Mouse (Mus musculus): ENCODE results near the gene Adssl1. TPM values are rescaled to one million over a fixed set of nuclear protein-coding genes. Genes with fewer than 3 reads are reported as not detected.

Adssl1 gene
- polyA plus RNA-seq, 2 experiments from 2014 or later, result 2.0 to 2.3 TPM

DNA sequence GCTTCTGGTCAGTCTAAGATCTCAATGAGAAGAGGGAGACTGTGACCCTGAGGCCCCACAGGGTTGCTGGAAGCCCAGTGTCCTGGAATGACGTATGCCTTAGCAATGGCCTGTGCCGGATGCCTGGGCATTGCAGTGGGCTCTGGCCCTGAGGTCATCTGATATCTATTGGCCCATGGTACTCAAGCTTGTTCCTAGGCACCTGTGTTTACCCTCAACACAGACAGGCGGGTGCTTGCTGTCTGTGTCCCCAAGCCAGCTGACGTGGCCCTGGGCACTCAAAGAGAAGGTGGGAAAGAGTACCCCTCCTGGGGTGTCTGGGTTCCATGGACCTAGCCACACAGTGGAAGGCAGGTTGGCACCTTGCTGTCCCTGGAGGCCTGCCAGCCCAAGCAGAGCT, 5.9 kb downstream of the Adssl1 start:
- ATAC-seq, result no peak

DNA sequence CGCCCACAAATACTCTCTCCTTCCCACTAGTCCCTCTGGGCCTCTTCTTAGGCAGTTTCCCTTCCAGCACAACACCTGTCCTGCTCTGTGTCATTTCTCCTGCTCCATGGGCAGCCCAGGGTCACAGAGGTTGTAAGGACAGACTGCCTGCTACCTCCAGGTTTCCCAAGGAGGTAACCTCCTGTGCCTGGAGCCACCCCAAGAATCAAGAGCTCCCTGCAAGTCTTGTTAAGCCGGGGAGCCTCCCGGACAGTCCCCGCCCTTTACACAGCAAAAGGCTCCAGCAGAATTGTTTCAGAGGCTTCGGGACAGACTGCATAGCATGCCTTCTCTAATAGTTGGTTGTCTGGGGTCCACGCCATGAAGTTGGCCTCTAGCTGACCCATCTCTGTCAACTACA, 6.6 kb downstream of the Adssl1 start:
- ATAC-seq, result no peak

DNA sequence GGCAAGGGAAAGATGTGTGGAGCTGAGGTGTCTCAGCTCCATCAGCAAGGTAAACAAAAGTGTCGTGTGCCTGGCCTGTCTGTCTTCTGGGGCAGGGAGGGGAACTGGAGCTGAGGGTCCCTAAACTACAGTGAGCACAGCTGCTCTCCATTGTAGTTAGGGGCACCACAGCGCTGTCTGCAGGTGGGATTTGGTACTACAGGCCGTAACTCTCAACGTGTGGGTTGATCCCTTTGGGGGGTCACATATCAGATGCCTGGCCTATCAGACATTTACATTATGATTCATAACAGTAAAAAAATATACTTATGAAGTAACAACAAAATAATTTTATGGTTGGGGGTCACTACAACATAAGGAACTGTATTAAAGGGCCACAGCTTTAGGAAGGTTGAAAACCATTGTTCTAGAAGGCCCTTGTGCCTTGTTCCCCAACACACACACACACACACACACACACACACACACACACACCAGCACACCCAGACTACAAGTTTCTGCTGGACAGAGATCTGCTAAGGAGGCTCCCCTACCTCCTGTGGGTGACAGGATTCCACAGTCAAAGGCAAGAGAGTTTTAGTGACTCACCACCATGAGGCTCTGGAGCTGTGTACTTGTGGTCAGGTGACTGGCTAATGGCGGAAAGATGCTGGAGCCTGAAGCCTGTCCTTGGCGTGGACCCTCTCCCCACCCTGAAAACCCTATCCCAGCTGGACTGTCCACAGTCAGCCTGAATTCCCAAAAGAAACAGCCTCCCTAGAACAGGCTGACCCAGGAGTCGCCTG, 7.4 kb downstream of the Adssl1 start:
- ATAC-seq, result no peak

DNA sequence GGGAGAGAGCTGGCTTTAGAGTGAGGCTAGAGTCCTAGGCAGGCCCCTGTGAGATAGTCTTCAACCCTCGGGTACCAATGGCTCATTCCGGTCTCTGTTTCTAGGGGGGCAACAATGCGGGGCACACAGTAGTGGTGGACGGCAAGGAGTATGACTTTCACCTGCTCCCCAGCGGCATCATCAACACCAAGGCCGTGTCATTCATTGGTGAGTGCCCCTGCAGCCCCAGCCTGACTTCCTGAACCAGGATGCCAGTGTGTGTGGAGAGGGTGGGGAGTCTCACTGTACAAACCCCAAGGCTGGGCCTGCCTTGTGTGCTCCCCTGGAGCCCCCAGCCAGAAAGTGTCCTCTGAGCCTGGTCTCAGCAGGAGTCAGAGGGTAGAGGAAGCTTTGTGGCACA, 8.4 kb downstream of the Adssl1 start:
- ATAC-seq, result no peak

DNA sequence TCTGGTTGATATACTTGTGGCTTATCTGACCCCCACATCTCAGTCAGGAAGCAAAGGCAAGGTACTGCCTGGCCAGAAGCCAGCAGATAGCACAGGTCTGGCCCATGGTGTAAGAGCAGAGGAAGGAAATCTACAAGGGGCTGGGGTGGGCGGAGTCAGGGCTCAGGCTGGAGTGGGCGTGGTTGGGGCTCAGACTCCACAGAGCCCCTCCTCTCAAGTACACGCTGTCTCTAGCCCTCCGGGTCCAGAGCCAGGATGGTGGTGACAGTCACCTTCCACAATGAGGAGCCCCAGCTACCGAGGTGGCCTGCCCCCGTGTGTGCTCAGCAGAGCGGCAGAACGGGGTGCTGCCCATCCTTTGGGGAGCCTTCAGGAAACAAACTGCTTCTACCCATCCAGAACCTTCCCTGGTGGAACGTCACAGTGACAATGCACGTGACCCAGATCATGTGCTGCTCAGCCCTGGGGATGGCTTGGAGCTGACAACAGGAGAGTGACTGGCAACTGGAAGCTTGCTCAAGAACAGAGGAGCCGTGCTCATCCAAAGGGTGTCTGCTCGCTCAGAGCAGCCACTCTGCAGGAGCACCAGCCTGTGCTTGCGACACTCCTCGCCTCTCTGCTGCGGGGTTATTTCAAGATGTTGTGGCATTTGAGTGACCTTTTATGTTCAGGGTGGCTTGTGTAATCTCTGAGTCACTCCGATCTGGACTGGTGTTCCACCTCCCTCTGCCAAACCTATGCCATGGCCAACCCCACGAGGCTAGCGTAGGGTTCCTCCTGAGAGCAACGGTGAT, 9.3 kb downstream of the Adssl1 start:
- peak; percentile 78 for ATAC-seq

DNA sequence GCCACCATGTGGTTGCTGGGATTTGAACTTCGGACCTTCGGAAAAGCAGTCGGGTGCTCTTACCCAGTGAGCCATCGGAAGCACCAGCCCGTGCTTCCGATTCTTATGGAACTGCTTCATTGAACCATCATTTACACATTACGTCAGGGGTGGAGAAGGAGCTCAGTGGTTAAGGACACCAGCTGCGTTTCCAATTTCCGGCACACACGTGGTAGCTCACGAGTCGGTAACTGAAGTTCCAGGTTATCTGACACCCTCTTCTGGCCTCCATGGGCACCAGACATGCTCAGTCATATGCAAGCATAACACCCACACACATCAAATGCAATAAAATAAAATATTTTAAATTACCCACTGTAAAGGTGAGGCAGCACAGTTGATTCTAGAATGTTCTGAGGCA, 10.2 kb downstream of the Adssl1 start:
- no peak for ATAC-seq

DNA sequence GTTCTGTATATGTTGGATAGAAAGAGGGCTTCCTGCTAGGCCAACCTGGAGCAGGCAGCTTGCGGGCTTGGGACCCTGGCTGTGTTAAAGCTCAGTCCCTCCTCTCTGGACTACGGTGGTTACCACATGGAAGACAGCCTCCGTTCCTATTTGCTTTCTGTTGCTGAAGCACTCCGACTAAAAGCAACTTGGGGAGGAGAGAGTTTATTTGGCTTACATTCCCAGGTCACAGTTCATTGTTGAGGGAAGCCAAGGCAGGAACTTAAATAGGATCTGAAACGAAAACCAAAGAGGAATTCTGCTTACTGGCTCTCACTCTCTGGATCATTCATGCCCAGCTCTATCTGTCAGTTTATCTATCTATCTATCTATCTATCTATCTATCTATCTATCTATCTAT, 11.0 kb downstream of the Adssl1 start:
- ATAC-seq, result no peak

DNA sequence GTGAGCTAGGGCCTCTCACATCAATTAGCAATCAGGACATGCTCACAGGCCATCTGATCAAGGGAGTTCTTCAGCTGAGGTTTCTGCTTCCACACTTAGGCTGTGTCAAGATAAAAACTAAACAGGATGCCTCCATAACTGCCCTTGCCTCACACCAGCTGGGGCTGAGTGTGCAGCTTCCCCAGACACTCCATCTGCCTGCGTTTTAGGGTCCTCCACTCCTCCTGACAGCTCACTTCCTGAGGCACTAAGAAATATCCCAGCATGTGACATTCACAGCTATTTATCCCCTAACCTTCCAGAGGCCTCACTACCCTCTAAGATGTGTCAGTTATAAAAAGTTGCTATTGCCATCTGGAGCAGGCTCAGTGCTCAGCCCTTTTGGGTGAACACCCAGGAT, 11.6 kb downstream of the Adssl1 start:
- no peak for ATAC-seq

DNA sequence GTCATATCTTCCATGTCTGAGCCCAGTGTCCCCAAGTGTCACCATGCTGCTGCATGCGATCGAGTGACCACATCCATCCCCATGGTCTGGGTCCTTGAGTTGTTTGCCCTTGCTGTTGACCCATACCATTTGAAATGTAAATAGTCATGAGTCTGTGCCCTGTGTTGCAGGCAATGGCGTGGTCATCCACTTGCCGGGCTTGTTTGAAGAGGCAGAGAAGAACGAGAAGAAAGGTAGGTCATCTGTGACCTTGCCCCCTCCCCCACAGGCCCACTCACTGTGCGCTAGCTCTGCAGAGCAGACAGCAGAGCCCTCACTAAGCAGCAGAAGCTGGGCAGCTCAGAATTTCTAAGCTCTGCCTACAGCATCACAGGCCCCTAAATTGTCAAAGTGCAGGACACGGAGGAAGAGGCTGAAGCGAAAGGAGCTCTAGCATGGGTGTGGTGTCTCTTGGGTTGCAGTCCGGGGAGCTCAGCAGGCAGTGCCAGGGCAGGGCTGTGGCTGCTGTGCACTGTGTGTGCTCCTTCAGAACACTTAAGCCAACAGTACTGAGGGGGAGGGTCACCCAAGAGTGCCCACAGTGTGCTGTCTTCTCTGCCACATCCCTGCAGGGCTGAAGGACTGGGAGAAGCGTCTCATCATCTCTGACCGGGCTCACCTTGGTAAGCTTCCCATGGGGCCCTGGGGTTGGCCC, 12.4 kb downstream of the Adssl1 start:
- ATAC-seq, result no peak

DNA sequence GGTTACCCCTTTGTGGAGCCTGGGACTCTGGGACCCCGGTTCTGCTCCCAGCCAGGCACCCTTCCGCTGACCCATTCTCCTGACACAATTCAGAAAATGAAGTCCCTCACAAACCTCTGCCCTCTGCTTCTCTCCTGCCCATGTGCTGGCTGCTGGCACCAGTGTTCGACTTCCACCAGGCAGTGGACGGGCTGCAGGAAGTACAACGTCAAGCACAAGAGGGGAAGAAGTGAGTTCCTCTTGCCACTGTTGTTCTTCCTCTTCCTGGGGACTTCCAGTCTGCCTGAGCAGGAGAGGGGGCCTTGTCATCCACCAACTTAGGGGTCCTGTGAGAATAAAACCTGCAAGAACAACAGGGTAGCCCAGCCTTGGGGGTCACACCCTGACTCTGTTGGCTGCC, 13.1 kb downstream of the Adssl1 start:
- ATAC-seq, result no peak

DNA sequence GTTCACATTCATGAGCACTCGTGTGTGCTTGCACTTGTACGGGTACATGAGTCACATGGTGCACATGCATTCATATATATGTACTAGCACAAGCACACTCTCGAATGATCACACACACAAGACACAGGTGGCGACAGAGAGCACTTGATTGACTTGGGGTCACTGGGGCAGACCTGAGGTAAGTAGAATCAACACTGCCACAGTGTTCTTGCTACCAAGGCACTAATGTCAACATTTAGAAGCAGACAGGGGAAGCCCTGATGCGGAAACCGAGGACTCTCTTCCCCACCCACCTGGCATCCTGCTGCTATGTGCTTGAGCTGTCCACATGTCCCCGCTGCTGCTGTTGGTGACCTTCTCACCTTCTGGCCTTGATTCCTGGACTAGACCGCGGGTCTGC, 13.8 kb downstream of the Adssl1 start:
- ATAC-seq, result no peak

DNA sequence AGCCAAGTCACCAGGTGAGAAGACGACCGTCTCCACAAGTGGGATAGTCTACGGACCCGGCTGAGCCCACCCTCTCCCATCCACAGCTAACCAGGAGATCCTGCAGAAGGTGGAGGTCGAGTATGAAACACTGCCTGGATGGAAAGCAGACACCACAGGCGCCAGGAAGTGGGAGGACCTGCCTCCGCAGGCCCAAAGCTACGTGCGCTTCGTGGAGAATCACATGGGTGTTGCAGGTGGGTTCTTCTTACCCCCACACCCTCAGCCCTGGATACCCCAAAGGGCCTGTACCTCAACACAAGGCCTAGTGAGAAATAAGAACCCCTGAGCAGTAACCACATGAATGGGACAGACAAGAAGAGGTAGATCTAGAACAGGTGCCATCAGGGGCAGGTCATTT, 19.7 kb downstream of the Adssl1 start:
- no peak for ATAC-seq

DNA sequence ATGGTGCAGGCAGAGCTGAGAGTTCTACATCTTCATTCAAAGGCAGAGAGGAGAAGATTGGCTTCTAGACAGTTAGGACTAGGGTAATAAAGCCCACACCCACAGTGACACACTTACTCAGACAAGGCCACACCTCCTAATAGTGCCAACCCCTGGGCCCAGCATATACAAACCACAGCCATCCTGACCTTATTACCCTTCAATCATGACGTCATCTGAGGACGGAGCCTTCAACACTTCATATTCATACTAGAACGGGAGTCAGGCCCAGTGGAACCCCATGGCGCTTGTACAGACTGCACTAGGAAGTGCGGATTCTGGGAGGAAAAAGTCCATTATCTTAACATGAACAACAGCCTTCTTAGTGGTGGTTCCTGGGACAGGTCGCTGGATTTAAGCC, 23.3 kb downstream of the Adssl1 start:
- no peak for ATAC-seq

DNA sequence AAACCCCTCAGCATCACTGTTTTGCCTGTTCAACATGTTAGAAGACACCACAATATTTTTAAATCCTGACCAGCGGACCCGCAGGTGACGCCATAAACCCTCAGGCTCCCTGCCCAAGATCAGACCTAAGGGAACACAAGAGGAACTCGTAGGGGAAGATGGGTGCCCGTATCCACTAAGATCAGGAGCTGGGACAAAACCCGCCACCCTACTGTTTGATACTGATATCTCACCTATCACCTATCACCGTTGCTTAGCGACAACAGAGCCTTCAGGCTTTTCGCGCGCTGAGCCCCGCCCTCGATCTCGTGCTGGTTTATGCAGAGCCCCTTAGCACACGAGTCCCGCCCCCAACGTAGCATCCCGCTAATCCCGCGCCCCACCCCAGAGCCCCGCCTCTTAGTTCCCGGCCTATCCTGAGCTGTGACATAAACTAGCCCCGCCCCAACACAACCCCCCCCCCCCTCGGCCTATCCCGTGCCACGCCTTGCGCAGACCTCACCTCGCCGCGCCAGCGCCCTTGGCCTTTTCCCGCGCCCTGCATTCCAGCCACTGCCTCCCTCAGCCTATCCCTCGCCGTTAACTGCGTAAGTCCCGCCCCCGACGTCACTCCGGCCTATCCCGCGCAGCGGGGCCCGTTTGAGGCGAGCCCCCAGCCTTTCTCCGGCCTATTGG, 24.5 kb downstream of the Adssl1 start, which contains the start of gene Siva1:
Siva1 (plus strand) TSS at position 500 of the 675 bp plus-strand sequence.
- ATAC-seq, result peak; percentile 86

DNA sequence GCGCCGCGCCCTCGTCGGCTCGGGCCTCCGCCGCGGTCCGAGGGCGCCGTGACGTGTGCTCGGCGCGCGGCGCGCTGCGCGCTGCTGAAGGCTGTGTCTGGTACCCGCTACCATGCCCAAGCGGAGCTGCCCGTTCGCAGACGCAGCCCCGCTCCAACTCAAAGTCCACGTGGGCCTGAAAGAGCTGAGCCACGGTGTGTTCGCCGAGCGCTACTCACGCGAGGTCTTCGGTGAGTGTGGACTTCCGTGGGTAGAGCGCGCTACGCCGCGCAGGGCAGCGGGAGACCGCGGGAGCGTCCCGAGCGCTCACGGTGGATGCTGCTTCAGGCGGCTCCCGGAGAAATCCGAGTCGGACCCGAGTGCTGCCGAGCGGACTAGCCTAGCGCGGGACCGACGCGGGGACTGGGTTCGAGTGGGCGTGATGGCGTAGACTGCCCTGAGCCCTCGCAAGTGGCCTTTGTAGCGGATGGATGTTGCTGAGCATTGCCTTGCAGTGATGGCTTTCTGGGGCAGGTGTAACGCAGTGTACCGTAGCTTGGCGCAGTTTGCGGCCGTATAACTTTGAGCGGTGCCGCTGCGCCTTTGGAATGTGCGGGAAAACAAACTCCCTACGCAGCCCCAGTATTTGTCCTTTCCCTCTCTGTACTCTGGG, 25.1 kb downstream of the Adssl1 start:
- no peak for ATAC-seq

DNA sequence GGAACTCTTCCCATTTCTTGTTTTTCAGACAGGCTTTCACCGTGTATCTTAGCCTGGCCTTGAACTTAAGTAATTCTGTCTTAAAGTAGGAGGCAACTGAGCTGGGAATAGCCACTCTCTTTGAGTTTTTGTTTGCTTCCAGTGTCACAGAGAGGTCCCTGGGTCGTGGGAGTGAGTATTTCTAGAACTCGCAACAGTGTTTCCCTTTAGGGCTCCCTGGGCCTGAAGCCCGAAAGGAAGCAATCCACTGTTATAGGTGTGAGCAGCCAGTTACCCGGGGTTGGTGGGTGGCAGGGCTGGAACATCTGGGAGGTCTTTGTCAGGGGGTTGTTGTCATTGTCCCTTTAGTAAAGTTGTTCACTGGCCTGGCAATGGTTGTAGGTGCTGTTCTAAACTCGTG, 26.3 kb downstream of the Adssl1 start:
- no peak for ATAC-seq

DNA sequence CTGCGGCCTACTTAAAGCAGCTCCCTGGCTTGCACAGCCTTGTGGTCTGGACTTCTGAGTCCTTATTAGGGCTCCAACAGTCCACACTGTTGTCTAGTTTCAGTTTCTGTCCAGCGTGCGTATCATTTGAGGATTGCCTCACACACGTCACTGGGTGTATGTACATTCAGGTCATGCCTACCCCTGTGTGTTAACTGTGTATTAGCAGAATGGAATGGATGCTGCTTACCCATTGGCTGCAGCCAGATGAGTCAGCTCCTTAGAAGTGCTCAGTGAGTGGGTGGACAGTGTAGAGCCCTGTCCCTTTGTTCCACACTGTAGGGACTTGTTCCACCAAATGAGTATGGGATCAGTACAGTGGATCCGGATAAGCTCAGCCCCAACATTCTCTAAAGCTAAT, 28.2 kb downstream of the Adssl1 start:
- ATAC-seq, result no peak

DNA sequence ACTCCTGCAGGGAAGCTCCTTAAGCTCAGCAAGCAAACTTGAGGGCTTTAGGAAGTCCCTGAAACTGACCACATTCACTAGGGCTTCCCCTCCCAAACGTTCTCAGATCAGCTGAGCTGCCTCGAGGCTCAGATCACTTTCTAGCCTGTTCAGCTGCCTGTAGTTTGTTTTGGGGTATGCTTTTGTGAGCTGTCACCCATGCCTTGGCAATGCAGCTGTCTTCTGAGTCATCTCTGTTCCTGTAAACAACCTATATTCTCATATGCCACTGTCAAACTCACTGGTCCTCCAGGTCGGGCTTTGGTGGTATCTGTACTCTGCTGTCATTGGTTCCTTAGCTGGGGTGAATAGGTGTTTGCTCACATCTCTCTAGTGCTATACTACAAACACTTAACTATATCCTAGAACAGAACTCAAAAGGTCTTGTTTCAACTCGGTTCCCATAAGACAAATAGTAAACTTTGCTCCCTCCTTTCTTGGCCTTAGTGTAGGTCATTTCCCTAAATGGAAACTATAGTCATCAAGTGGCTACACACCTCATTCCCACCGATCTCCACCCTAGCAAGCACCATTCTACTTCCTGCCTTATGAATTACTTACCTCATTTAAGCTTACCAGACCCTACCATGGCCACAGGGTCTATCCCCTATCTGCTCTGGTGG, 32.1 kb downstream of the Adssl1 start:
- ATAC-seq, result no peak

DNA sequence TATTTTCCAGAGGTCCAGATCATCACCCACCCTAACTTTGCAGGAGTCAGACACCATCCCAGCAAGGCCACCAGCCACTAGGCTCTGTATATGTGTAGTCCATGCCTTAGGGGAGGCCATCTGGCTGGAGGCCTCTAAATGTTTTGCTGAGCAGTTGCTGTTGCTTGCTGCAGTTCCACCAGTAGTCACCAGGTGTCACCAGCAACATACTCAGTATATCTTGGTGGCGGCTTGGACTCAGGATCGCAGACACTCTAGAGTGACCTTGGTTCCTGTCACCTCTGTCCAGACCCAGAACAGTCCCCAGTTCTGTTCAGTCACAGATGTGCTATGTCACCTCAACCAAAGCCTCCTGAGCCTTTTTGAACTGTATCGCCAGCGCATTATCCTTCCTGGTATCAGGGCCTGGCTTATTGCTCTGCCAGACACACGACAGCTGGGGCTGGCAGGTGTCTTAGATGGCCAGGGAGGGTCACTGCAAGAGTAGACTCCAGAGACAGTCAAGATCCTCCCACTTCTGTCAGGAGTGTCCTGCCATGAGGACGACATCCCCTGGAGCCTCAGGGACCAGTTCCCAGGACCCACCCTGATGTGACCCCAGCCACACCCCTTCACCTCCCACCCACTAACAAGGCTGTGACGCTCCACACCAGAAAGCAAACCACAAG, 33.4 kb downstream of the Adssl1 start:
- peak; percentile 92 for ATAC-seq

DNA sequence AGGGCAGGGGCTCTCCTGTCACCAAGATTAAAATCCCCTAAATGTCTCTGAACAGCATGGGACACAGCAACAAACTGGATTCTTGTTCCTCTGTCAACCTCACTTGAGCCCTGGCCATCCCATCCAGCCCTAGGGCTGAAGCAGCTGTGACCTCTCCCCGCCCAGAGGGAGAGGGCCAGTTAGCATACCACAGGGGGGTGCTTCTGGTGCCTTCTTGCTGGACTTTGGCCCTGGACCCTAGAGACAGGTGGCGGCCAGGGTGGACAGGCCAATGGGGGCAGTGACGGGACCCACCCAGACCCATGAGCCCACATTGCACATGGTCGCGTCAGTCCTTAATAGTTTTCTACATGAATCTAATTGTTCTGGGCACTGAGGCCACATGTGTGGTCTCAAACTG, 34.2 kb downstream of the Adssl1 start:
- ATAC-seq, result no peak

DNA sequence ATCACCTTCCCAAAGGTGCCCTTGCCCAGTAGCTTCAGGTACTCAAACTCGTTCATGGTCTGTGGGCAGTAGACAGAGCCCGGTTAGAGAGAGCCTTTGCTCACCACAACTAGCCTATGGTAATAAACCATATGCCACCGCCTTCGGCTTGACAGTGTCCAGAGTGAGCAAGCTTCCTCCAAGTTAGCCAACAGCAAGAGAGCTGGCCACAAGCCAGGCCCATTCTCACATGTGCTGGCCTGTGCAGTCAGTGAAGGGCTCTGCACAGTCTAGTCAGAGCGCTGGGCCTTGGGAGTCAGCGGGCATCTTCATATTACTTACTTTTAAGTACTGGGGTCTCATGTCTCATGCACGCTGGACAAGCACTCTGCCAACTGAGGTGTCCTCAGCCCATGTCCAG, 38.8 kb downstream of the Adssl1 start:
- no peak for ATAC-seq

Data from CD4-positive, CD25-positive, alpha-beta regulatory T cell, adult 4 months (primary cell).